Mouse (Mus musculus) kidney, postnatal 0 days (tissue): ENCODE results near the gene Cebpb. TPM values are rescaled to one million over a fixed set of nuclear protein-coding genes. Genes with fewer than 3 reads are reported as not detected.
A peak's percentile ranks its signal among the peaks of the same experiment; 100 is the strongest.

ENCODE experiments used
- ATAC-seq: fragments of 200-750 bp; cut with Nextera tagmentation; replicated peaks from 2 replicates; pipeline ENCODE4 v1.8.0; 2017; ENCODE audit warnings: low read depth, moderate number of reproducible peaks, moderate TSS enrichment, moderate library complexity; ENCODE audit not compliant: low FRiP score
- DNase-seq: peaks from one replicate; pipeline ENCODE4 v3.0.0-alpha.2; 2016; ENCODE audit warnings: low spot score
- H3K27ac ChIP-seq: fragments of 300-500 bp; sonication (generic); 2 replicates; pipeline ENCODE4 v1.5.1; 2014; ENCODE audit warnings: mild to moderate bottlenecking
- H3K27me3 ChIP-seq: fragments of 300-500 bp; sonication (generic); 2 replicates; pipeline ENCODE4 v1.6.1; 2014; ENCODE audit warnings: low read length, mixed read lengths; ENCODE audit not compliant: insufficient read depth
- H3K36me3 ChIP-seq: fragments of 300-500 bp; sonication (generic); 2 replicates; pipeline ENCODE4 v1.6.1; 2014; ENCODE audit warnings: low read length, mixed read lengths; ENCODE audit not compliant: insufficient read depth
- H3K4me1 ChIP-seq: fragments of 300-500 bp; sonication (generic); replicated peaks from 2 replicates; pipeline ENCODE4 v1.6.1; 2014; ENCODE audit warnings: antibody characterized with exemption, low read length, mixed read lengths; ENCODE audit not compliant: insufficient read depth
- H3K4me2 ChIP-seq: fragments of 300-500 bp; sonication (generic); 2 replicates; pipeline ENCODE4 v1.6.1; 2014; ENCODE audit warnings: mild to moderate bottlenecking, low read length, moderate library complexity, mixed read lengths
- H3K4me3 ChIP-seq: fragments of 300-500 bp; sonication (generic); replicated peaks from 2 replicates; pipeline ENCODE4 v1.5.1; 2014; ENCODE audit warnings: low read depth, low read length
- H3K9ac ChIP-seq: fragments of 300-500 bp; sonication (generic); 2 replicates; pipeline ENCODE4 v1.6.1; 2014; ENCODE audit warnings: low read depth, low read length
- H3K9me3 ChIP-seq: fragments of 300-500 bp; sonication (generic); replicated peaks from 2 replicates; pipeline ENCODE4 v1.6.1; 2016; ENCODE audit warnings: low read length, inconsistent platforms, mixed read lengths
- CTCF ChIP-seq: IDR thresholded peaks from 2 replicates; pipeline ENCODE4 v1.5.1; 2016; ENCODE audit warnings: antibody characterized with exemption, low read depth, mild to moderate bottlenecking, moderate library complexity
- WGBS: fragments of 180-500 bp; shearing (Covaris S2); extraction: QIAGEN DNeasy Blood & Tissue Kit; methylation state at CpG from one replicate; pipeline ENCODE4 v1.1.7; 2014; 5-methylcytosine and 5-hydroxymethylcytosine counted together
- polyA plus RNA-seq: library from polyadenylated mRNA; unstranded; fragments of >200 nt; fragmentation: Nextera tagmentation; extraction: Ambion mirVana; gene quantifications from 2 replicates; pipeline ENCODE4 v1.2.1, GENCODE M21; 2015

Gene Cebpb
- polyA plus RNA-seq, 1 experiment from 2014 or later: 22.2 TPM

GRCm38 (mm10) chr2:167658712-167659111 lies 30.0 kb upstream of the Cebpb start:
- H3K4me3 ChIP-seq: no peak overlapping the region

DNA sequence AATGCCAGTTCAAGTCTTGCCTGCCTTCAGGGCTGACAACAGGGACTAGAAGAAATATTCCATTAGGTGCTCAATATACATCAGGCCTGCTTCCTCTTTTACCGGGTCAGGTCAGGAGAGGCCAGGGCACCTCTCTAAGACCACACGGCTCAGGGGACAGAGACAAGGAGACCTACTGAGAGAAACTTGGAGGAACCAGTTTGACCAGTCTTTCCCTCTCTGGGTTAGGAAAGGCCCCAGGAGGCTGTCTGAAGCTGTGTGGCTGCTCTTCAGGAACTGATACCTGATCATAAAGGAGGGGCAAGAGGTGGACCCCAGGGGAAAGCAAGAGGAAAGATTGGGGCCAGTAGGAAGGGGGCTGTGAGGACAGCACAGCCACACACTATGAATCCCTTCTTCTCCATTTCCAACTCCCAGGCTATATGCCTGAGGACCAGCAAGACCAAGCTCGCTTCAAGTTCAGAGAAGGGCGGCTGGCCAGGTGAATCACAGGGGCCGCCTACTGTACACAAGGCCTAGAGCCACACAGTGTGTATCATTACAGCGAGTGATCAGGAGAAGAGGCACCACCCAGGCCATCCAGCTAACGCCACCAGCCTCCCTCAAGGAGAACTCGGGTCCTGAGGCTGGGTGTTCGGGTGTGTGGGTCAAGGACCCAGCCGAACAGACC lies 29.4 kb upstream of the Cebpb start:
- Histone ChIP-seq H3K27ac (peak overlapping the region; percentile 68), H3K4me3 (peak overlapping the region; percentile 89), H3K9me3 (no peaks in the 10 kb centered on the region), H3K36me3 (no peaks in the 10 kb centered on the region), H3K9ac (peak overlapping the region; percentile 92; the same call in 1 of the 2 replicates), H3K27me3 (no peaks in the 10 kb centered on the region), H3K4me1 (peaks cover 23% of the 10 kb centered on the region), H3K4me2 (peak overlapping the region; percentile 78)
- no peak for DNase-seq
- no peak for ATAC-seq
- TF ChIP-seq CTCF: no peak
- 62% methylated on average over 10 of the region's 10 CpGs for WGBS

More at GRCm38 (mm10) chr2:167658712-167659111, 30.0 kb upstream of the Cebpb start:
- 68% methylated on average over 11 of the region's 11 CpGs for WGBS
- Histone ChIP-seq H3K27me3 (no peaks in the 10 kb centered on the region), H3K9me3 (no peaks in the 10 kb centered on the region), H3K27ac (peak overlapping the region; percentile 68), H3K4me1 (peaks cover 23% of the 10 kb centered on the region), H3K4me2 (peak overlapping the region; percentile 78; the same call in 1 of the 2 replicates), H3K9ac (0 out of 2 replicates have a peak overlapping the region, but pooled peaks have one; percentile 92), H3K36me3 (no peaks in the 10 kb centered on the region)
- DNase-seq (no peak), ATAC-seq (no peak)
- no peak for TF ChIP-seq CTCF

DNA sequence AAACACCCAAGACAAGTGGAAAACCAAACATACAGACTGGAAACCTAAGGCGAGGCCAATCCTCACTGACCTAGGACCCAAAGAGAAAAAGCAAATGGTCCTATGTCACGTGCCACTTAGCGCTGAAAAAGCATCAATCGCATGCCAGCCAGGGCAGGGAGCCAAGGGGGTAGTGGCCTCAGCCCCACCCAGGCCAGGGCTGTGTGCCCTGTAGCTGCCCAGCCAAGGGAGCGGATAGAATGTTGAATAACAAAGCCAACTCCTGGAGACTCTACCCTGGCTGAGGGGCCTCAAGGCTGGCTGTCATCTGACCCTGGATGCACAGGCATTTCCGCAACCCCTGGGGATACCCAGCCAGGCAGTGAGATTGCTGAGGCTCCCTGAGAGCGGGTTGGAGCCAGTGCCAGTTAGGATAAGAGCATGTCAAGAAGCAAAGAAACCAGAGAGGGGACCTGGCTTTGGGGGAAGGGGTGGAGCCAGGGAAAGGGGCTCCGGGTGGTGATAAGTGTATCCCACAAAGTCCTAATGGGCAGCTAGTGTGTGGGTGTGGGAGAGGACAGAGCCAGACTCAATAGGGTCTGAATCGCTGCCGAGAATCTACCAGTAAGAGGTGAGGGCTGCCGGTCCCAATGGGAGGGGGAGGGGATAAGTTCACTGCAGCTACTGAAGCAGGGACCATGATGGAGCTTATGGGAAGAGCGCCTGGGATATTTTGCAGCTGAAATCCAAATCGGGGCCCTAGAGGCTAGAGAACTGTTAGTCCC lies 28.7 kb upstream of the Cebpb start:
- Histone ChIP-seq H3K9ac (peak overlapping the region; percentile 92), H3K27ac (peak overlapping the region; percentile 68), H3K36me3 (no peaks in the 10 kb centered on the region), H3K4me2 (peak overlapping the region; percentile 78), H3K4me3 (peak overlapping the region; percentile 89), H3K27me3 (no peaks in the 10 kb centered on the region), H3K4me1 (peaks cover 23% of the 10 kb centered on the region), H3K9me3 (no peaks in the 10 kb centered on the region)
- 20% methylated on average over 13 of the region's 13 CpGs for WGBS
- ATAC-seq (peak; percentile 37; the same call in 1 of the 2 replicates), DNase-seq (peak; percentile 53)
- no peak for TF ChIP-seq CTCF

GRCm38 (mm10) chr2:167660611-167660971 lies 28.1 kb upstream of the Cebpb start:
- no peaks in the 10 kb centered on the region for H3K27me3 ChIP-seq
- peak overlapping the region; percentile 68 for H3K27ac ChIP-seq
- no peaks in the 10 kb centered on the region for H3K9me3 ChIP-seq
- no peak for ATAC-seq
- H3K4me3 ChIP-seq: peak overlapping the region; percentile 89
- no peaks in the 10 kb centered on the region for H3K36me3 ChIP-seq
- peaks cover 23% of the 10 kb centered on the region for H3K4me1 ChIP-seq
- H3K4me2 ChIP-seq: peak overlapping the region; percentile 78
- peak overlapping the region; percentile 92 for H3K9ac ChIP-seq
- WGBS: 2% methylated on average over 12 of the region's 12 CpGs
- no peak for TF ChIP-seq CTCF
- peak; percentile 53 for DNase-seq

DNA sequence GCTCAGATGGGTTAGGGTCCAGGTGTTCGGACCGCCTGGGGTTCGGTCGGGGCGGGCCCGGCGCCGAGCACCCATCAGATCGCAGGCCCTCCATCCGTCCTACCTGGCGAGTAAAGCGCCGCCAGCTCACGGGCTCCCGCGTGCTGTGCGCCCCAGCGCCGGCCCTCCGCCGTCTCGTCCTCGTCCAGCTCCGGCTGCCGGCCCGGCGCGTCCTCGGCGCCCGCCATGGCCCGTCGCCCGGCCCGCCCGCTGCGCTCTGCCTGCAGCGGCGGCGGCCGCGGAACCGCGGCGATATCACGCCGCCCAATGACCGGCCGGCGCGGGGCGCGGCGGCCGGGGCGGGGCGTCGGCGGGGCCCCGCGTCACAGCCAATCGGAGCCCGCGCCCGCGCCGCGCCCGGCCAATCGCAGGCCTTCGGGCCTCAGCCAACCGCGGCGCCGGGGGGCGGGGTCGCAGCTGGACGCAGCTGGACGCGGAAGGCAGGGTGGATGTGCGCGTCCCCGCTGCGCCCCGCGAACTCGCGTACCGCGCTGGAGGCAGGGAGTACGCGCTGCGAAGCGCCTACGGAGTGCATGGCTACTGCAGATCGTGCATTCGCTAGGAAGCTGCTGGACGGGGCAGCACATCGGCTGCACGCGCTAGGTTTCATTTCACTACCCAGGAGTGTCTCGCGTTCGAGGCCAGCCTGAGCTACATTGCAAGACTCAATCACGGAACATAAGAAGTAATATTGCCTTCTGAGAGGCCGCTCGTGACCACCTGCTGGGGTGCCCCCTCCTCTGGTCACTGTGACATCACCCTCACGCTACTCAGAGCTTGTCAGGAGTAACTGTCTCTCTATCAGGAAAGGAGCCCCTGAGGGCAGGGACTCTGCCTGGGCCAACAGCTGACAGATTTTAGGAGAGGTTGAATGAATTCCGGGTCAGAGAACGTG lies 27.2 kb upstream of the Cebpb start, which contains the start of gene Gm20431:
TSS of gene Gm20431 (minus strand) at position 227 of the 934 bp plus-strand sequence.
- H3K4me1 ChIP-seq: peaks cover 22% of the 10 kb centered on the region
- ATAC-seq: peak; percentile 89
- H3K4me3 ChIP-seq: peak within 1 kb of the TSS; percentile 89
- under 1% methylated on average over 105 of the region's 110 CpGs for WGBS
- H3K4me2 ChIP-seq: peak within 1 kb of the TSS; percentile 78
- TF ChIP-seq CTCF: no peak
- peak; percentile 98 for DNase-seq
- H3K9ac ChIP-seq: peak within 1 kb of the TSS; percentile 92
- no peaks in the 10 kb centered on the region for H3K36me3 ChIP-seq
- peak within 1 kb of the TSS; percentile 68 for H3K27ac ChIP-seq
- no peaks in the 10 kb centered on the region for H3K27me3 ChIP-seq
- no peaks in the 10 kb centered on the region for H3K9me3 ChIP-seq

- ATAC-seq (no peak), DNase-seq (no peak)
- Histone ChIP-seq H3K27me3 (no peaks in the 10 kb centered on the region), H3K27ac (no peak overlapping the region), H3K9ac (no peak overlapping the region), H3K36me3 (no peaks in the 10 kb centered on the region), H3K4me1 (peaks cover 16% of the 10 kb centered on the region), H3K4me2 (peak overlapping the region; percentile 78; the same call in 1 of the 2 replicates), H3K9me3 (no peaks in the 10 kb centered on the region), H3K4me3 (no peak overlapping the region)
- TF ChIP-seq CTCF: no peak
- 49% methylated on average over 6 of the region's 6 CpGs for WGBS
Observed at GRCm38 (mm10) chr2:167662713-167663112, 26.0 kb upstream of the Cebpb start.
